Mouse (Mus musculus) kidney, postnatal 10 days (tissue): ENCODE measurements at regions not wholly inside any gene's neighbourhood (a gene's known extent, or its start where the extent isn't known, plus 50 kb on each side); places are given as distances from the start of the nearest gene placed in this dataset.

Source experiments
- DNase-seq: peaks from one replicate; pipeline ENCODE4 v3.0.0; 2021; ENCODE audit warnings: mixed read lengths

- DNase-seq = no peak
Observed at GRCm38 (mm10) chr1:34930571-34930970, 80.8 kb downstream of the Plekhb2 start.

GRCm38 (mm10) chr1:34943196-34943595 is 93.4 kb downstream of the Plekhb2 start:
- DNase-seq = no peak

GRCm38 (mm10) chr1:34961633-34962507 is 112.1 kb downstream of the Plekhb2 start:
- no peak for DNase-seq

GRCm38 (mm10) chr1:34962508-34962885 is 112.7 kb downstream of the Plekhb2 start:
- no peak for DNase-seq

- no peak for DNase-seq
Observed at GRCm38 (mm10) chr1:34974801-34975200, 125.0 kb downstream of the Plekhb2 start.

GRCm38 (mm10) chr1:34978156-34978555 is 128.4 kb downstream of the Plekhb2 start:
- DNase-seq = no peak

- no peak for DNase-seq
Observed at GRCm38 (mm10) chr1:34979350-34979749, 129.6 kb downstream of the Plekhb2 start.

- no peak for DNase-seq
Observed at GRCm38 (mm10) chr1:34981934-34982333, 132.2 kb downstream of the Plekhb2 start.

GRCm38 (mm10) chr1:34982966-34983365 is 133.2 kb downstream of the Plekhb2 start:
- DNase-seq = peak; percentile 13

- DNase-seq = peak; percentile 2
Observed at GRCm38 (mm10) chr1:34986861-34987260, 137.1 kb downstream of the Plekhb2 start.

- no peak for DNase-seq
Observed at GRCm38 (mm10) chr1:34987650-34988221, 138.0 kb downstream of the Plekhb2 start.

- DNase-seq = peak; percentile 11
Observed at GRCm38 (mm10) chr1:34988225-34988624, 138.4 kb downstream of the Plekhb2 start.

- no peak for DNase-seq
Observed at GRCm38 (mm10) chr1:35000801-35001200, 151.0 kb downstream of the Plekhb2 start.

- DNase-seq = peak; percentile 78
Observed at GRCm38 (mm10) chr1:35017471-35017870, 167.7 kb downstream of the Plekhb2 start.

- peak; percentile 26 for DNase-seq
Observed at GRCm38 (mm10) chr1:35032619-35033018, 182.8 kb downstream of the Plekhb2 start.

GRCm38 (mm10) chr1:35072811-35073210 is 223.0 kb downstream of the Plekhb2 start:
- DNase-seq = no peak

- no peak for DNase-seq
Observed at GRCm38 (mm10) chr1:35094873-35095272, 245.1 kb downstream of the Plekhb2 start.

- no peak for DNase-seq
Observed at GRCm38 (mm10) chr1:35095785-35096184, 246.0 kb downstream of the Plekhb2 start.

GRCm38 (mm10) chr1:35106665-35107064 is 256.9 kb downstream of the Plekhb2 start:
- no peak for DNase-seq

- no peak for DNase-seq
Observed at GRCm38 (mm10) chr1:35109801-35110200, 260.0 kb downstream of the Plekhb2 start.

GRCm38 (mm10) chr1:35115521-35115920 is 265.7 kb downstream of the Plekhb2 start:
- no peak for DNase-seq

GRCm38 (mm10) chr1:35137907-35138306 is 288.1 kb downstream of the Plekhb2 start:
- no peak for DNase-seq

- DNase-seq = no peak
Observed at GRCm38 (mm10) chr1:35149036-35149435, 299.3 kb downstream of the Plekhb2 start.

- DNase-seq = no peak
Observed at GRCm38 (mm10) chr1:35162506-35162905, 312.7 kb downstream of the Plekhb2 start.
